Mouse (Mus musculus): ENCODE measurements around the gene Pcsk1. TPM values are rescaled to one million over a fixed set of nuclear protein-coding genes. Genes with fewer than 3 reads are reported as not detected.

Gene Pcsk1
- polyA plus RNA-seq (2012; fragmentation: generic; extraction: Trizol) = not detected

- Histone ChIP-seq H3K4me3 (no peak within 1 kb of the TSS), H3K4me2 (ENCODE audit: low read depth) (peak within 1 kb of the TSS; percentile 60), H3K27me3 (ENCODE audit: control insufficient read depth, insufficient read depth, insufficient read length) (no peaks in the 10 kb centered on the region), H3K79me2 (ENCODE audit: control insufficient read depth, insufficient read depth) (no peaks in the 10 kb centered on the region), H3K36me3 (ENCODE audit: control insufficient read depth, insufficient read depth) (no peaks in the 10 kb centered on the region), H3ac (ENCODE audit: control insufficient read depth, insufficient read length) (no peak within 1 kb of the TSS)
- TF ChIP-seq USF1 (IDR thresholded peaks at IDR 0.05; ENCODE audit: low read depth) (no peak), POLR2AphosphoS2 (IDR thresholded peaks at IDR 0.05; ENCODE audit: insufficient read length, low read depth) (no peak), MYOD1 (IDR thresholded peaks at IDR 0.05; ENCODE audit: control insufficient read depth in 1 of 3, insufficient read length in 2 of 3, low read depth in 2 of 3) (no peak), SRF (IDR thresholded peaks at IDR 0.05; ENCODE audit: control insufficient read depth, insufficient read length, low read depth) (no peak), E2F4 (IDR thresholded peaks at IDR 0.05; ENCODE audit: insufficient read depth) (no peak), TCF3 (IDR thresholded peaks at IDR 0.05; ENCODE audit: insufficient read length, low read depth) (no peak), POLR2A (IDR thresholded peaks at IDR 0.05; ENCODE audit: insufficient read length, low read depth) (no peak), CEBPB (IDR thresholded peaks at IDR 0.05; ENCODE audit: insufficient read depth, poor library complexity, severe bottlenecking) (no peak), TCF12 (IDR thresholded peaks at IDR 0.05; ENCODE audit: insufficient read depth, poor library complexity, severe bottlenecking) (no peak), MYOG (IDR thresholded peaks at IDR 0.05; ENCODE audit: control insufficient read depth in 1 of 3, insufficient read depth in 1 of 3, insufficient read length in 2 of 3, low read depth in 2 of 3) (no peak), MAX (IDR thresholded peaks at IDR 0.05; ENCODE audit: low read depth) (no peak)
Measured at GRCm38 (mm10) chr13:75089721-75090410, at the start of gene Pcsk1. TSS of gene Pcsk1 (plus strand) at chr13:75089826.

- H3K4me3 ChIP-seq = no peak overlapping the region
Measured at GRCm38 (mm10) chr13:75058818-75059217, 30.8 kb upstream of the Pcsk1 start.

GRCm38 (mm10) chr13:75063947-75064346, 25.7 kb upstream of the Pcsk1 start:
- Histone ChIP-seq H3K36me3 (ENCODE audit: control insufficient read depth, insufficient read depth) (no peaks in the 10 kb centered on the region), H3ac (ENCODE audit: control insufficient read depth, insufficient read length) (no peak overlapping the region), H3K27me3 (ENCODE audit: control insufficient read depth, insufficient read depth, insufficient read length) (no peaks in the 10 kb centered on the region), H3K79me2 (ENCODE audit: control insufficient read depth, insufficient read depth) (no peaks in the 10 kb centered on the region), H3K4me2 (ENCODE audit: low read depth) (no peak overlapping the region), H3K4me3 (no peak overlapping the region)
- no peak for TF ChIP-seq MAX (IDR thresholded peaks at IDR 0.05; ENCODE audit: low read depth)
- TF ChIP-seq POLR2A (IDR thresholded peaks at IDR 0.05; ENCODE audit: insufficient read length, low read depth) = no peak
- no peak for TF ChIP-seq REST (IDR thresholded peaks at IDR 0.05; ENCODE audit: insufficient read depth, insufficient read length)
- TF ChIP-seq USF1 (IDR thresholded peaks at IDR 0.05; ENCODE audit: low read depth) = no peak
- TF ChIP-seq POLR2AphosphoS2 (IDR thresholded peaks at IDR 0.05; ENCODE audit: insufficient read length, low read depth) = no peak
- TF ChIP-seq CEBPB (IDR thresholded peaks at IDR 0.05; ENCODE audit: insufficient read depth, poor library complexity, severe bottlenecking) = no peak
- TF ChIP-seq TCF3 (IDR thresholded peaks at IDR 0.05; ENCODE audit: insufficient read length, low read depth) = no peak
- TF ChIP-seq MYOG (IDR thresholded peaks at IDR 0.05; ENCODE audit: control insufficient read depth in 1 of 3, insufficient read depth in 1 of 3, insufficient read length in 2 of 3, low read depth in 2 of 3) = no peak
- no peak for TF ChIP-seq E2F4 (IDR thresholded peaks at IDR 0.05; ENCODE audit: insufficient read depth)
- TF ChIP-seq TCF12 (IDR thresholded peaks at IDR 0.05; ENCODE audit: insufficient read depth, poor library complexity, severe bottlenecking) = no peak
- TF ChIP-seq SRF (IDR thresholded peaks at IDR 0.05; ENCODE audit: control insufficient read depth, insufficient read length, low read depth) = no peak
- no peak for TF ChIP-seq MYOD1 (IDR thresholded peaks at IDR 0.05; ENCODE audit: control insufficient read depth in 1 of 3, insufficient read length in 2 of 3, low read depth in 2 of 3)

More at GRCm38 (mm10) chr13:75058818-75059217, 30.8 kb upstream of the Pcsk1 start:
- no peak overlapping the region for H3ac ChIP-seq (ENCODE audit: control insufficient read depth, insufficient read length)
- no peak overlapping the region for H3K4me2 ChIP-seq (ENCODE audit: low read depth)
- H3K36me3 ChIP-seq (ENCODE audit: control insufficient read depth, insufficient read depth) = no peaks in the 10 kb centered on the region
- no peaks in the 10 kb centered on the region for H3K79me2 ChIP-seq (ENCODE audit: control insufficient read depth, insufficient read depth)
- TF ChIP-seq MAX (IDR thresholded peaks at IDR 0.05; ENCODE audit: low read depth) (no peak), E2F4 (IDR thresholded peaks at IDR 0.05; ENCODE audit: insufficient read depth) (no peak), MYOG (IDR thresholded peaks at IDR 0.05; ENCODE audit: control insufficient read depth in 1 of 3, insufficient read depth in 1 of 3, insufficient read length in 2 of 3, low read depth in 2 of 3) (no peak), MYOD1 (IDR thresholded peaks at IDR 0.05; ENCODE audit: control insufficient read depth in 1 of 3, insufficient read length in 2 of 3, low read depth in 2 of 3) (no peak), TCF3 (IDR thresholded peaks at IDR 0.05; ENCODE audit: insufficient read length, low read depth) (no peak), SRF (IDR thresholded peaks at IDR 0.05; ENCODE audit: control insufficient read depth, insufficient read length, low read depth) (no peak), POLR2AphosphoS2 (IDR thresholded peaks at IDR 0.05; ENCODE audit: insufficient read length, low read depth) (no peak), CEBPB (IDR thresholded peaks at IDR 0.05; ENCODE audit: insufficient read depth, poor library complexity, severe bottlenecking) (no peak), REST (IDR thresholded peaks at IDR 0.05; ENCODE audit: insufficient read depth, insufficient read length) (no peak), USF1 (IDR thresholded peaks at IDR 0.05; ENCODE audit: low read depth) (no peak), TCF12 (IDR thresholded peaks at IDR 0.05; ENCODE audit: insufficient read depth, poor library complexity, severe bottlenecking) (no peak), POLR2A (IDR thresholded peaks at IDR 0.05; ENCODE audit: insufficient read length, low read depth) (no peak)
- H3K27me3 ChIP-seq (ENCODE audit: control insufficient read depth, insufficient read depth, insufficient read length) = no peaks in the 10 kb centered on the region

DNA sequence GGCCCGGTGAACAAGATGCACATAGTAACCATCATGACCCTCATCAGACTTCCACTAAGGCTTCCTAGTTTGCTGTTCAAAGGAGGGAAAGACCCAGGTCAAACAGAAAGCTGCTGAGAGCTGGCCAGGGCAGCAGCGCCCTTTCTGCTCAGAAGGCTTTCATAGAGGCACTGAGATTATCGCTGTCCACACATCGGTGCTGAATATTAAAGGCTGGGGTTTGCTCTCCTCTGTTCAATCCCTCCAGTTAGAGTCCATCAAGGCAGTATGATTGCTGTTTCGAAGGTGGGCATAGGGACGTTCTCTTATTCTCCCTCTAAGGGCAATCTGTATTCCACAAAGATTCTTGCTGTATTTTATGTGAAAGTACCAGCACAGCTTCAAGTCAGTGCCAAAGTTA, 1.0 kb upstream of the Pcsk1 start:
- no peak for TF ChIP-seq E2F4 (IDR thresholded peaks at IDR 0.05; ENCODE audit: insufficient read depth)
- TF ChIP-seq REST (IDR thresholded peaks at IDR 0.05; ENCODE audit: insufficient read depth, insufficient read length) = peak; percentile 70
- no peak overlapping the region for H3K4me2 ChIP-seq (ENCODE audit: low read depth)

DNA sequence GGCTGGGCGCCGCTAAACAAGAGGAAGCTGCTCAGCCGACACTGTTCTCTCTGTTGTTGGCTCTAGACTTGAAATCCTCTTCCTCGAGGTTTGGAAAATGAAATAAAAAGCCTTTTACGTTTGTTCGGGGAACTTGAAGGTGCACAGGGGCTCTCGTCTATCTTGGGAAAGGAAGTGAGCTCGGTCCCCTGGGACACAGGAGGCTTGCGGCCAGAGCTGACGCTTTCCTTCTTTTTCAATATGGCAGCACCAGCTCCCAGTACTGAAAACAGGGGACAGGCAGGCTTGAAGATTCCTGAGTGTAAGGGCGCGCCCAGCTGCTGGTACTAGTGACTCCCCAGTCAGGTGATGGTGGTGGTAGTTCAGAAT, 769 bp downstream of the Pcsk1 start:
- H3ac ChIP-seq (ENCODE audit: control insufficient read depth, insufficient read length) = no peak overlapping the region
- TF ChIP-seq USF1 (IDR thresholded peaks at IDR 0.05; ENCODE audit: low read depth) = no peak
- no peak for TF ChIP-seq E2F4 (IDR thresholded peaks at IDR 0.05; ENCODE audit: insufficient read depth)
- no peak for TF ChIP-seq MYOD1 (IDR thresholded peaks at IDR 0.05; ENCODE audit: control insufficient read depth in 1 of 3, insufficient read length in 2 of 3, low read depth in 2 of 3)
- TF ChIP-seq REST (IDR thresholded peaks at IDR 0.05; ENCODE audit: insufficient read depth, insufficient read length) = no peak
- no peak for TF ChIP-seq MAX (IDR thresholded peaks at IDR 0.05; ENCODE audit: low read depth)
- TF ChIP-seq MYOG (IDR thresholded peaks at IDR 0.05; ENCODE audit: control insufficient read depth in 1 of 3, insufficient read depth in 1 of 3, insufficient read length in 2 of 3, low read depth in 2 of 3) = no peak
- no peak for TF ChIP-seq TCF3 (IDR thresholded peaks at IDR 0.05; ENCODE audit: insufficient read length, low read depth)
- peak overlapping the region; percentile 60 for H3K4me2 ChIP-seq (ENCODE audit: low read depth)
- H3K36me3 ChIP-seq (ENCODE audit: control insufficient read depth, insufficient read depth) = no peaks in the 10 kb centered on the region
- no peaks in the 10 kb centered on the region for H3K79me2 ChIP-seq (ENCODE audit: control insufficient read depth, insufficient read depth)
- H3K4me3 ChIP-seq = no peak overlapping the region
- H3K27me3 ChIP-seq (ENCODE audit: control insufficient read depth, insufficient read depth, insufficient read length) = no peaks in the 10 kb centered on the region

More for the DNA sequence above, 1.0 kb upstream of the Pcsk1 start:
- no peak overlapping the region for H3ac ChIP-seq (ENCODE audit: control insufficient read depth, insufficient read length)
- H3K36me3 ChIP-seq (ENCODE audit: control insufficient read depth, insufficient read depth) = no peaks in the 10 kb centered on the region
- no peak overlapping the region for H3K4me3 ChIP-seq
- no peaks in the 10 kb centered on the region for H3K27me3 ChIP-seq (ENCODE audit: control insufficient read depth, insufficient read depth, insufficient read length)
- no peaks in the 10 kb centered on the region for H3K79me2 ChIP-seq (ENCODE audit: control insufficient read depth, insufficient read depth)

All from myocyte (in vitro differentiated cells).